Mouse (Mus musculus): Measurements from ENCODE around the gene Cilp.
"Not testable (repeated sequence)": the region's sequence is repeated elsewhere in the genome, so short reads cannot be mapped to it uniquely, and the experiment has no call there.

DNA sequence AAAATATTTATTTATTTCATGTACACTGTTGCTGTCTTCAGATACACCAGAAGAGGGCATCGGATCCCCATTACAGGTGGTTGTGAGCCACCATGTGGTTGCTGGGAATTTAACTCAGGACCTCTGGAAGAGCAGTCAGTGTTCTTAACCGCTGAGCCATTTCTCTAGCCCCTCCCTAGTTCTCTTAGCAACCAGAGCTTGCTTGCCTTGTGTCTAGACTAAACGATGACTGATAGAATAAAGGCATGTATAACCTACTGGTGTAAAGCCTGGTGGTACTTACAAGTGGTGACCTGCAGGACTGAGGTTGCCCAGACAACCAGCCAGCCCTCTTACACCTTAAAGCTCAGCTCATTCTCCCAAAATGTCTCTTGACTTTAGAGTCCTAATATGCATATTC, 9.9 kb downstream of the Cilp start:
- not testable (repeated sequence) for TF ChIP-seq CTCF, EP300 (IDR thresholded peaks at IDR 0.05; ENCODE audit: low read depth)

Data from liver, postnatal 0 days (tissue).